Mouse (Mus musculus): ENCODE data around the gene Pde9a. TPM values are rescaled to one million over a fixed set of nuclear protein-coding genes. Genes with fewer than 3 reads are reported as not detected.

Gene Pde9a
- polyA plus RNA-seq, 1 experiment from 2014 or later, result 52.3 TPM

DNA sequence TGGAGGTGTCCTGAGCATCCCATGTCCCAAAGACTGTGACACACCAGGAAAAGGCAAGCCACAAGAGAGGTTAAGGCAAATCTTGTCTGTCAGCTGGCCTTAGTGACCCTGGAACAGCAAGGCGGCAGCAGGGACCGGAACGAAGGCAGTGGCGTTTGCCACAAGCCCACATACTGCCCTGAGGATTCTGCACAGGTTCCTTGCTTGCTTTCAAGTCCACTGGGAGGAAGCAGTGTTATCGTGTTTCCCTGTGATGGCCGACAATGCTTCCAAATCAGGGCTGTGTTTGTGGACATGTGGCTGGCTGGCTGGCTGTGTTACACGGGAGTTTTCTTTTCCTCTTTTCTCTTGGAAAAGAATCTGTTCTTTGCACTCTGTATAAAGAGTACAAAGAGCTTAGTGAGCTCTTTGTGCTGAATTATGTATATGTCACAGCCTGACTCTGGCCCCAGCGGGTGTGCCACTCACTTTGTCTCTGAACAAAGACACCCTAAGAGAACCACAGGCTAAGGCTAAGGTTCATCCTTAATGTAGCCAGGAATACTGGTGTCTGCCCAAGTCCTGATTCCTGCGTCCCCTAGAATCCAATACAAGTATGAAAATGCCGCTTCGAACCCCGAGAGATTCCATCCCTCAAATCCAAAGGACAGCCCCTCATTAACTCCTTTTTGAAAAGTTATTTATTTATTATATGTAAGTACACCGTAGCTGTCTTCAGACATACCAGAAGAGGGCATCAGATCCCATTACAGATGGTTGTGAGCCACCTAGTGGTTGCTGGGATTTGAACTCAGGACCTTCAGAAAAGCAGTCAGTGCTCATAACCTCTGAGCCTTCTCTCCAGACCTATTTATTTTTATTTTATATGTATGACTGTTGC, 50.2 kb downstream of the Pde9a start:
- ATAC-seq, result no peak
- Histone ChIP-seq H3K4me2 (no peak overlapping the region), H3K9me3 (replicated peaks) (no peaks in the 10 kb centered on the region)

DNA sequence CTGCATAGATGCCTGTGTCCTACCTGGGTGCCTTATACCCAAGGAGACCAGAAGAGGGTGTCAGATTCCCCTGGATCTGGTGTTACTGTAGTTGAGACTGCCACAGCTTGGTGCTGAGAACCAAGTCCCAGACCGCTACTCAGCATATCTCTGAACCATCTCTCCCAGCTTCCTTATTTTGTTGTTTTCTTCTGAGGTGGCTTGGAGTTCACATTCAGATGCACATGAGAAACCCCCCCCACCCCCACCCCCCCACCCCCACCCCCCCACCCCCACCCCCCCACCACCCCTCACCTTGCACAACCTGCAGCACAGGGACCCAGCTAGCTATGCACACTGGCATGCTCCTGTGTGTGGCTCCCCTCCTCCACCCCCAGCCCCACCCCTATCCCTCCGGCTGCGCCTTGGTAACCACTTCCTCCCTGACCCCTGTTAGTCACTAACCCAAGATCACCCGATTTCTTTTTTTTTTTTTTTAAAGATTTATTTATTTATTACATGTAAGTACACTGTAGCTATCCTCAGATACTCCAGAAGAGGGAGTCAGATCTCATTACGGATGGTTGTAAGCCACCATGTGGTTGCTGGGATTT, 50.9 kb downstream of the Pde9a start:
- no peak overlapping the region for H3K9ac ChIP-seq
- peaks cover 5% of the 10 kb centered on the region; the same call in 1 of the 2 replicates for H3K36me3 ChIP-seq (ENCODE audit: poor library complexity, severe bottlenecking)
- H3K4me2 ChIP-seq, result no peak overlapping the region
- 90% methylated on average over 4 of the region's 5 CpGs for WGBS
- H3K27ac ChIP-seq, result no peak overlapping the region
- no peak overlapping the region for H3K4me3 ChIP-seq
- no peaks in the 10 kb centered on the region for H3K27me3 ChIP-seq
- H3K9me3 ChIP-seq (replicated peaks), result no peaks in the 10 kb centered on the region
- no peak for ATAC-seq
- H3K4me1 ChIP-seq, result peaks cover 38% of the 10 kb centered on the region

More for the DNA sequence above, 50.2 kb downstream of the Pde9a start:
- Histone ChIP-seq H3K27me3 (no peaks in the 10 kb centered on the region), H3K9ac (0 out of 2 replicates have a peak overlapping the region, but pooled peaks have one; percentile 3), H3K27ac (peak overlapping the region; percentile 27), H3K4me3 (no peak overlapping the region), H3K36me3 (ENCODE audit: poor library complexity, severe bottlenecking) (peaks cover 4% of the 10 kb centered on the region; the same call in 1 of the 2 replicates), H3K4me1 (peaks cover 38% of the 10 kb centered on the region)
- WGBS, result 28% methylated on average over 13 of the region's 13 CpGs

DNA sequence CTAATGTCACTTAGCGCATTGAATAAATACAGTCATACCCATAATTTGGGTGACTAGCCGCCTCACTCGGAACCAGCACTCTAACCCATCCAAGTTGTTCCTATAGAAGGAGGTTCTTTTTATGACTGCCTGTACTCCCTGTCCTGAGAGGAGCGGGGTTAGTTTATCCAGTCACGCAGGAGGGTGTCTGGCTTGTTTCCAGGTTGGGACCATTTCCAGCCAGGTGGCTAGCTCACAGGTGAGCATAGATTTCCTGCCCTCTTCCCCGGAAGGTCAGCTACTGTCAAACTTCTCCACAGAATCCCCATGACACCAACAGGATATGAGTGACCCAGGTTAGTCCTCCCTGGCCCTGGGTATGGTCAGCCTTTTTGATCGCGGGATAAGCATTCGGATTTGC, 51.5 kb downstream of the Pde9a start:
- Histone ChIP-seq H3K27ac (no peak overlapping the region), H3K9ac (no peak overlapping the region), H3K27me3 (no peaks in the 10 kb centered on the region), H3K9me3 (replicated peaks) (no peaks in the 10 kb centered on the region), H3K4me1 (peaks cover 38% of the 10 kb centered on the region), H3K4me3 (no peak overlapping the region), H3K4me2 (no peak overlapping the region), H3K36me3 (ENCODE audit: poor library complexity, severe bottlenecking) (peaks cover 5% of the 10 kb centered on the region; the same call in 1 of the 2 replicates)
- 95% methylated on average over 9 of the region's 9 CpGs for WGBS
- no peak for ATAC-seq

DNA sequence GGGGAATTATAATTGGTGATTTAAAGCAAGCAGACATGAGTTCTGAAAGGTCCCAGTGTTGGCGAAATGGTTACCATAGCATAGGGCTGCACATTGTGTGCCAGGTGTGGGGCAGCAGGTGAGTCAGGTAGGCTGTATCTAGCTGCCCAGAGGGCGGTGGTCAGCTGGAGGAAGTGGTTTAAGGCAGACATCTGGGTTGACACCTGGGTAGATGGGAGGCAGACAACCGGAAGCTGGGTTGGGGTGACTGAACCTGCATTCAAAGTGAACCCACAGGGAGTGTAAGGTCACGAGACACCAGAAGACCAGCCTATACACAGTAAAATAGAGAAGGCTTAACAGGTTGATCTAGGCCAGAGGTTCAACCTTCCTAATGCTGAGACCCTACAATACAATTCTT, 54.0 kb downstream of the Pde9a start:
- Histone ChIP-seq H3K27ac (no peak overlapping the region), H3K9me3 (replicated peaks) (no peaks in the 10 kb centered on the region), H3K36me3 (ENCODE audit: poor library complexity, severe bottlenecking) (peaks cover 29% of the 10 kb centered on the region), H3K9ac (no peak overlapping the region), H3K4me3 (no peak overlapping the region), H3K4me2 (no peak overlapping the region), H3K27me3 (no peaks in the 10 kb centered on the region), H3K4me1 (peaks cover 13% of the 10 kb centered on the region)
- WGBS, result 77% methylated on average over 4 of the region's 4 CpGs
- ATAC-seq, result no peak

DNA sequence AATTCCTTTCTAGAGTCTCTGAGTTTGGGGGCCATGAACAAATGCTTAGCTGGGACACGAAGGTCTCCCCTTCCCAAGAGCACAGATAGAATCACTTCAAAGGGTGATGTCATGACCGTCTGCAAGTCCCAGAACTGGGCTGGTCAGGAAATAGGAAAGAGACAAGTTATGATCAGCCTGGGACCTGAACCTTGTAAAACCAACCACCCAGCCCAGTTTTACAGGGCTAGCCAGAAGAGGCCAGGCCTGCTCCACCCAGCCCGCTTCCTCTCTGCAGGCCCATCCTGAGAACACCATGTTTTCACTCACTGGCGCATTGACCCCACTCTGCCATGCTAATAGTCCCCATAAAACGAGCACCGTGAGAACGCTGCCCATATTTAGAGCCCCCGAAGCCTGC, 56.5 kb downstream of the Pde9a start:
- H3K4me1 ChIP-seq, result peaks cover 3% of the 10 kb centered on the region; the same call in 1 of the 2 replicates
- WGBS, result 93% methylated on average over 8 of the region's 8 CpGs

DNA sequence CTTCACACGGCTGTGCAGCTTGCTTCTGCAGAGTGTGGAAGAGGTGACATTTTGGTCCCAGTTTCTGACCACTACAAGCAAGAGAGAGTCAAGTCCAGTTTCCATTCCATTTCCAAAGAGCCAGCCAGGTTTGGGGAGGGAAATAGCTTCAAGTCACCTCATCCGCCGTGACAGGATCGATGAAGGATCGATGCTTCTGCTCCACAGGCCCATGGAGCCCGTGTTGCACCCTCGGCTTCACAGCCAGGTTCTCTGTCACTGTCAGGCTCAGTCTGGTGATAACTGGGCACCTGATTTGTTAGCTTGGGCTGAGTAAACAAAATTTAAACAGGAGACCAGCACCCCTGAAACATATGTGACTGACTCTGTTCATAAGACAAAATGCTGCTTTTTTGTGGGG, 58.2 kb downstream of the Pde9a start:
- no peaks in the 10 kb centered on the region for H3K9me3 ChIP-seq (replicated peaks)
- H3K4me1 ChIP-seq, result peaks cover 3% of the 10 kb centered on the region; the same call in 1 of the 2 replicates
- WGBS, result 73% methylated on average over 7 of the region's 7 CpGs
- H3K36me3 ChIP-seq (ENCODE audit: poor library complexity, severe bottlenecking), result peaks cover 58% of the 10 kb centered on the region
- H3K9ac ChIP-seq, result no peak overlapping the region
- no peak for ATAC-seq
- no peaks in the 10 kb centered on the region for H3K27me3 ChIP-seq
- H3K4me3 ChIP-seq, result no peak overlapping the region
- no peak overlapping the region for H3K27ac ChIP-seq
- no peak overlapping the region for H3K4me2 ChIP-seq

More for the DNA sequence above, 56.5 kb downstream of the Pde9a start:
- H3K4me2 ChIP-seq, result no peak overlapping the region
- H3K36me3 ChIP-seq (ENCODE audit: poor library complexity, severe bottlenecking), result peaks cover 52% of the 10 kb centered on the region
- H3K27me3 ChIP-seq, result no peaks in the 10 kb centered on the region
- H3K9me3 ChIP-seq (replicated peaks), result no peaks in the 10 kb centered on the region
- no peak overlapping the region for H3K27ac ChIP-seq
- ATAC-seq, result no peak
- H3K9ac ChIP-seq, result no peak overlapping the region
- no peak overlapping the region for H3K4me3 ChIP-seq

DNA sequence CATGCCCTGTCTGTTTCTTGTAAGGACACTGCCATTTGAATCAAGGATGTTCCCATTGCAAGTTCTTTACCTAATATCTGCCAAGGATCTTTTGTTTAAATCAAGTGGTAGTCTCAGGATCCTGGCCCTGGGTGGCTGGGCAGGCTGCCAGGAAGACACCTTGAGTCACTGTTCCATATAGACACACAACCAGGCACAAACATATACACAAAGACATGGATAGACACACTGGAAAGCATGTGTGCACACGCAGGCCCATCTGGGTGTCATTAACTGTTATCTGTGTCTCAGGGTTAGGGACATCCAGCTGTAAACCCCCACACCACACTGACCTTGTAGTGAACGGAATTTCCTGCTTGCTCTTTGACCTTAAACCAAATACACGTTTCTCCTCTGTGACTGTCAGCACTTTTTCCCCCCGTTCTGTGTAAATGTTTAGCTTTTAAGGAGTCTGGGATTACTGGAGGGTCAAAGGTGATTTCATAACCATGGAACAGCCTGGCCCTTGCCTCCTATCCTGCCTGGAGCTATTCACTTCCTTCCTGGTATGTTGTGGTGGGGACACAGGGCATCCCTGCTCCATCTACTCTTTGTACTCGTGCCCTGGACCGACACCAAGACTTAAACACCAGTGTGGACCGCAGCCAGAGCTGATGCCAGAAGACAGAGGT, 59.2 kb downstream of the Pde9a start:
- no peaks in the 10 kb centered on the region for H3K9me3 ChIP-seq (replicated peaks)
- peaks cover 6% of the 10 kb centered on the region for H3K4me1 ChIP-seq

DNA sequence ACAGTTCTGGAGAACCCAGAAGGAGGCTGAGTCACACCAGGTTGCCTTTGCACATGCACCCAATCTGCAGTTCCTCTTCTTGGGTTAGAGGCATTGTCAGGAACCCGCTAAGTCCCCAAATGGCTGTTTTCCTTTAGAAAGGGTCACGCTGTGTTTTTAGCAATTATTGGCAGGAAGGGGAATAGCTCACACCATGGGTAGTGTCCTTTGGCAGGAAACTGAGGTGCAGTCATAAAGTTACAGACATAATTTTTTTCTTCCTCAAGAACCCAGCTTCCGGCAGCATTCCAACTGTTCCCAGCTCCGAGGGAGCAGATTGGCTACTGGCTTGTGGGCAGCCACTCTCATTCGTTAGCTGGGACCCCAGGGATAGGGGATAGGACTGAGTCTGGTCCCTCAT, 61.8 kb downstream of the Pde9a start:
- Histone ChIP-seq H3K9me3 (replicated peaks) (no peaks in the 10 kb centered on the region), H3K27me3 (no peaks in the 10 kb centered on the region)
- 88% methylated on average over 5 of the region's 5 CpGs for WGBS

More for the DNA sequence above, 59.2 kb downstream of the Pde9a start:
- no peak overlapping the region for H3K4me3 ChIP-seq
- H3K27ac ChIP-seq, result no peak overlapping the region
- H3K27me3 ChIP-seq, result no peaks in the 10 kb centered on the region
- peaks cover 58% of the 10 kb centered on the region for H3K36me3 ChIP-seq (ENCODE audit: poor library complexity, severe bottlenecking)
- ATAC-seq, result no peak
- no peak overlapping the region for H3K4me2 ChIP-seq
- 76% methylated on average over 7 of the region's 7 CpGs for WGBS
- no peak overlapping the region for H3K9ac ChIP-seq

DNA sequence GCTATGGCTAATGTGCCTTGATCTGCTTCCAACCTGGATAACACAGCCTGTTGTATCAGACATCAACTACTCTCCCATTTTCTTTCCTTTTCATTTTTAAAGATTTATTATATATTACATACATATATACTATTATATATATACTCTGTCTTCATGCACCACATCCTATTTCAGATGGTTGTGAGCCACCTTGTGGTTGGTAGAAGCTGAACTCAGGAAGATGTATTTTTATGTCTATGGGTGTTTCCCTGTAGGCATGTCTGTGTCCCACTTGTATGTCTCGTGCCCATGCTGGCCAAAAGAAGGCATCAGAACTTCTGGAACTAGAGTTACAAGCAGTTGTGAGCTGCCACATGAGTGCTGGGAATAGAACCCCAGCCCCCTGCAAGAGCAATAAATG, 62.5 kb downstream of the Pde9a start:
- H3K4me3 ChIP-seq, result no peak overlapping the region
- no peak overlapping the region for H3K27ac ChIP-seq
- H3K27me3 ChIP-seq, result no peaks in the 10 kb centered on the region
- no peak for ATAC-seq
- 83% methylated on average over 1 of the region's 1 CpGs for WGBS
- no peak overlapping the region for H3K9ac ChIP-seq
- H3K4me2 ChIP-seq, result no peak overlapping the region
- peaks cover 48% of the 10 kb centered on the region for H3K36me3 ChIP-seq (ENCODE audit: poor library complexity, severe bottlenecking)
- no peaks in the 10 kb centered on the region for H3K9me3 ChIP-seq (replicated peaks)
- peaks cover 18% of the 10 kb centered on the region for H3K4me1 ChIP-seq

More for the DNA sequence above, 61.8 kb downstream of the Pde9a start:
- H3K4me1 ChIP-seq, result peaks cover 18% of the 10 kb centered on the region
- H3K9ac ChIP-seq, result no peak overlapping the region
- H3K36me3 ChIP-seq (ENCODE audit: poor library complexity, severe bottlenecking), result peaks cover 50% of the 10 kb centered on the region
- H3K4me2 ChIP-seq, result no peak overlapping the region
- no peak overlapping the region for H3K27ac ChIP-seq
- no peak for ATAC-seq
- H3K4me3 ChIP-seq, result no peak overlapping the region

DNA sequence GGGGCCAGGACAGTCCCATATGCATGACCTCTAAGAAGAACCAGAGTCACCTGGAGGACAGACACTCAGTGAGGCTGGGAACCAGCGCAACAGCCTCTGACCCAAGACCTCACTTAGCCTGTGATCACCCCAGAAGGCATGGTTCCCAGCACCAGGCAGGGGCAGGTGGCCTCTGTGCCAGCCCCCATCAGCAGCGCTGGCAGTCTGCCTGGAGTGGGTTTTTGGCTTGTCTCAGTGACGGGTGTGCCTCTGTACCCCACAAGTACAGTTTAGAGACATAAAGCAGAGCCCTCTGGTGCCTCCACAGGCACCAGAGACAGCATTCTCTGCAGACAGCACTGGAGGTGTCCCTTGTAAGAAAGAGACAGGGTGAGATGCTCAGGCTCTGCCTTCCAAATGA, 64.2 kb downstream of the Pde9a start:
- peaks cover 44% of the 10 kb centered on the region for H3K36me3 ChIP-seq (ENCODE audit: poor library complexity, severe bottlenecking)
- no peak overlapping the region for H3K4me2 ChIP-seq
- no peaks in the 10 kb centered on the region for H3K9me3 ChIP-seq (replicated peaks)
- H3K27ac ChIP-seq, result peak overlapping the region; percentile 64
- WGBS, result 64% methylated on average over 3 of the region's 3 CpGs
- H3K4me3 ChIP-seq, result no peak overlapping the region
- peaks cover 18% of the 10 kb centered on the region for H3K4me1 ChIP-seq
- peak; percentile 45; the same call in 1 of the 2 replicates for ATAC-seq
- H3K9ac ChIP-seq, result no peak overlapping the region
- H3K27me3 ChIP-seq, result no peaks in the 10 kb centered on the region

DNA sequence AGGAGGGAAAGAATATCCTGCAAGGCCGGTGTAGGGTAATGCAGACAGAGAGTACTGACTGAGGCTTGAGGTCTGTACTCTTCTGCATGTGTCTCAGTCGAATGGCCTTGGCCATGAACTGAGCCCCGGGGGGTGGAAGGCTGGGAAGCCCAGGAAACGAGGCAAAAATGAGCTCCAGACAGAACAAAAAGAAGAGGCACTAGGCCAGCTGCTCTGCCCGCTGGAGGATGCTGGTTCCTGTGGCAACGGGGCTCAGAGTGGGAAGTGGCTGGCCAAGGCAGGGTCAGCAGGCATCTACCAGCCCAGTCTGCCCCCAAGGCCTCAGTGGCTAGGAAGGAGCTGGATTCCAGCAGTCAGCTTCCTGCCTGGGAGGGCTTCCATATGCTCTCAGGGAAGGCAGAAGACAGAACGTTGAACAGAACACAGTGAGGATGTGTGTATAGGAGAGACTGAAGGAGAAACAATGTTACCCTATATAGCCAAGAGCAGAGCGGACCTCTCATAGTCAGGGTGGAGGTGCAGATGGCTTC, 65.2 kb downstream of the Pde9a start:
- Histone ChIP-seq H3K27ac (peak overlapping the region; percentile 64), H3K4me1 (peaks cover 15% of the 10 kb centered on the region), H3K36me3 (ENCODE audit: poor library complexity, severe bottlenecking) (peaks cover 47% of the 10 kb centered on the region), H3K4me2 (no peak overlapping the region), H3K4me3 (no peak overlapping the region), H3K27me3 (no peaks in the 10 kb centered on the region), H3K9me3 (replicated peaks) (no peaks in the 10 kb centered on the region), H3K9ac (no peak overlapping the region)
- no peak for ATAC-seq
- WGBS, result 41% methylated on average over 8 of the region's 8 CpGs

DNA sequence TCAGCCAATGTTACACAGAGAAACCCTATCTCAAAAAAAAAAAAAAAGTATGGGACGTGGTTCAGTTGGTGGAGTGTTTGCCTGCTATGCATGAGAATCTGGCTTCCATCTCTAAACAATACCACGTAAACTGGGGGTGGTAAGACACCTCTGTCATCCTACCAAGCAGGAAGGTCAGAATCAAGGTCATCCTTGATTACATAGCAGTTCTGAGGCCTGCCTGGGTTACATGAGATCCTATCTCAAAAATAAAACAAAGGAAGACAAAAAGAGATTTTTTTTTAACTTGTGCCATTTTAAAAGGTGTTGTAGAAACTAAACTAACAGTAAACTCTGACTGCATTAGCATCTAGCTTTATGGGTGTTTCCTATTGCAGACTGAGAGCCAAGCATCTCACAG, 66.8 kb downstream of the Pde9a start:
- Histone ChIP-seq H3K9ac (no peak overlapping the region), H3K27ac (no peak overlapping the region), H3K4me3 (no peak overlapping the region), H3K4me1 (peaks cover 15% of the 10 kb centered on the region), H3K27me3 (no peaks in the 10 kb centered on the region), H3K36me3 (ENCODE audit: poor library complexity, severe bottlenecking) (peaks cover 47% of the 10 kb centered on the region), H3K4me2 (no peak overlapping the region), H3K9me3 (replicated peaks) (no peaks in the 10 kb centered on the region)
- WGBS, result 83% methylated on average over 2 of the region's 2 CpGs
- no peak for ATAC-seq
